Comparison of ENCODE assay signal across 22 mouse cellular contexts in genomic region chr12:119070963-119071362, GRCm38 (mm10).
A peak's percentile ranks its signal among the peaks of the same experiment; 100 is the strongest.
DNase-seq lines count a peak whose midpoint lies in the region; TF ChIP-seq lines count a peak whose summit lies in the region.
"Had no signal": no experiment of that assay in that cellular context is flagged by ENCODE, and none has a peak within 500 bp of the region (broad histone marks: within the 10 kb centered on the region; RNA-seq: fewer than 3 reads in every experiment).

No protein-coding gene starts in this region.

- no peaks in the 10 kb centered on the region for H3K27me3 ChIP-seq in kidney, adult 2 months (replicated peaks; ENCODE audit: control insufficient read depth, insufficient read depth, low read length)
- H3K27me3 ChIP-seq: embryonic facial prominence, embryonic 13.5 days; forebrain, embryonic 12.5 days; limb, embryonic 13.5 days; midbrain, embryonic 12.5 days had no signal

- 35% methylated on average over 1 of the region's 1 CpGs for WGBS in kidney, adult 2 months

- TF ChIP-seq POLR2A in kidney, adult 2 months (IDR thresholded peaks at IDR 0.05; ENCODE audit: low read depth, low read length) = no peak

- H3K4me3 ChIP-seq in kidney, adult 2 months (ENCODE audit: insufficient read depth, low read depth, low read length) = no peak overlapping the region
- H3K4me3 ChIP-seq: embryonic facial prominence, embryonic 13.5 days; erythroblast, embryonic 14.5 days; forebrain, embryonic 12.5 days; gastrocnemius, adult 2 months; limb, embryonic 13.5 days; midbrain, embryonic 12.5 days had no signal

- peak; percentile 86 for DNase-seq in kidney, adult 2 months
- DNase-seq in kidney, adult 18-20 months = no peak
- peak; percentile 52 to 82 for DNase-seq in kidney, adult 8-10 months
- DNase-seq in kidney, postnatal 10 days = peak; percentile 7
- no peak for DNase-seq in adrenal gland, postnatal 14 days
- DNase-seq in gastrocnemius, adult 8-10 months (ENCODE audit: low spot score in 2 of 2) = no peak
- no peak for DNase-seq in layer of hippocampus, adult 9-11 months
- DNase-seq: cerebellum, adult 11 months; cerebellum, adult 9-11 months; gastrocnemius, adult 2 months; layer of hippocampus, postnatal 36 days; right cerebral cortex, postnatal 14 days; thymus, adult 2 months; thymus, postnatal 4 days had no signal

- H3K36me3 ChIP-seq in kidney, adult 2 months (ENCODE audit: control insufficient read depth, insufficient read depth, low read length) = no peaks in the 10 kb centered on the region
- H3K36me3 ChIP-seq: embryonic facial prominence, embryonic 13.5 days; forebrain, embryonic 12.5 days; limb, embryonic 13.5 days; midbrain, embryonic 12.5 days had no signal

- H3K27ac ChIP-seq in kidney, adult 2 months (ENCODE audit: insufficient read depth, low read depth, low read length) = peak overlapping the region; percentile 94
- H3K27ac ChIP-seq: embryonic facial prominence, embryonic 13.5 days; forebrain, embryonic 12.5 days; gastrocnemius, adult 2 months; hindbrain, postnatal 0 days; limb, embryonic 13.5 days; liver, embryonic 14.5 days; midbrain, embryonic 12.5 days; stomach, postnatal 0 days had no signal

- peaks cover 5% of the 10 kb centered on the region; the same call in 1 of the 2 replicates for H3K4me1 ChIP-seq in kidney, adult 2 months (ENCODE audit: control insufficient read depth, insufficient read depth, low read length)
- H3K4me1 ChIP-seq: embryonic facial prominence, embryonic 13.5 days; limb, embryonic 13.5 days had no signal

- no peak for TF ChIP-seq CTCF in kidney, adult 2 months (conservative IDR thresholded peaks at IDR 0.05; ENCODE audit: insufficient read depth, insufficient read length, low read depth, low read length)

Comparison
In these comparisons a context has a peak if more than half of its experiments do, and no peak if none do; other contexts are left out.
1. DNase-seq: peak in kidney, adult 2 months (single experiment), kidney, adult 8-10 months (2 of 2) and kidney, postnatal 10 days (single experiment); none in kidney, adult 18-20 months (single experiment), adrenal gland, postnatal 14 days (single experiment), gastrocnemius, adult 8-10 months (0 of 2) and layer of hippocampus, adult 9-11 months (single experiment).